Mouse (Mus musculus): ENCODE data around the gene 4930451I11Rik.

Gene 4930451I11Rik

DNA sequence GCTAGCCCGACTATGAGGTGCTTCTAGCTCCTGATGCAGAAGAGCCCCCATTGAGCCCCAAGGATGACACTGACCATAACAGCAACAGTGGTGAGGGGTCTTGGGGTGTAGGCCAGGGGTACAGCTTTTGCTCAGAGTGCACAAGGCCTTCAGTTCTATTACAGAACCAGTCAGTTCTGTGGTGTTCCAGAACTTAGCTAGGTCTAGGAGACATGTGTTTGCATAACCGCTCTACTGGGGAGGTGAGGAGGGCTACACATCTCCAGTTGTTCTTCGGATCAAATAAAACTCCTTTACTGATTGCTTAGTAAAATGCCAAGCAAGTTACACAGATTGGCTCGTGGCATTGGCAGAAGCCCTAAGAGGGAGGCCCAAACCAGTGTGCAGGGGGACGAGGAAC, at the start of gene 4930451I11Rik:
4930451I11Rik (minus strand) TSS at position 101 of the 400 bp plus-strand sequence.
- in situ Hi-C loops (cut with MseI, MboI), result loop anchor here in 1 of 2 experiments (10.0 to 25.0 kb wide), 2 partner anchors 131 to 273 kb away; partner anchors contain the start of gene Sez6l2

DNA sequence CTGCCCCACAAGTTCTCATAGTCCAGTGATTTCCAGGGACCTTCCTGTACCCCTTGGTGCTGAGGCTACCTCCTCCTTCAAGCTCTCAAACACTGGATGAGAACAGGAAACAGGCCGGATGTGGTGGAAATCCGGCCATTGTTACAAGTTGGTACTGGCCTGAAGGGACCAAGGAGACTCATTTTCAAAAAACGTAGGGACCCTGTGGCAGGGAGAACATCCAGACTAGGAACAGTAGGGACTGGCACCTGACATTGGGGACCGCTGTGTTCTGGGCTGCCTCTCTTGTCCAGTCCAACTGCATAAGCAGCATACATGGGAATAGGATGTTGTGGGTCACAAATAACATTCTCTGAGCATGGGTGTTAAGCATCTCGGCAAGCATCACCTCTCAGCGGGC, 49.6 kb upstream of the 4930451I11Rik start:
- in situ Hi-C loops (cut with MseI, MboI), result no loop called here

DNA sequence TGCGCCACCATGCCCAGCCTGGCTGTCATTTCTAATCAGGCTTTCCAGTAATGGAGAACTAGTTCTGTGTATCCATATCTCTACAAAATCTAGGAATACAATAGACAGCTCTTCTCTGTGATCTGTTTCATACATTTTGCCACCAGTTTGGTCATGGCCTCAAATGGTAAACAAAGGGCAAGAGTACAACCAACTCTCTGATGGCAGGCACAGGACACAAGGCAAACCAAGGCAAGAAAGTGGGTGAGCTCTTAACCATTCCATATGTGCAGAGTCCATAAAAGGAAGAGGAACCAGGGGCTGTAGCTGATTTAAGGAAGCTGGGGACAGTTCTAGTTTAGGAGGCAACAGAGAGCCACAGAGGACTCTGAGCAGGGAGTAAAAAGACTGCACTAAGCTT, 45.8 kb upstream of the 4930451I11Rik start:
- in situ Hi-C loops (cut with MseI, MboI), result no loop called here

DNA sequence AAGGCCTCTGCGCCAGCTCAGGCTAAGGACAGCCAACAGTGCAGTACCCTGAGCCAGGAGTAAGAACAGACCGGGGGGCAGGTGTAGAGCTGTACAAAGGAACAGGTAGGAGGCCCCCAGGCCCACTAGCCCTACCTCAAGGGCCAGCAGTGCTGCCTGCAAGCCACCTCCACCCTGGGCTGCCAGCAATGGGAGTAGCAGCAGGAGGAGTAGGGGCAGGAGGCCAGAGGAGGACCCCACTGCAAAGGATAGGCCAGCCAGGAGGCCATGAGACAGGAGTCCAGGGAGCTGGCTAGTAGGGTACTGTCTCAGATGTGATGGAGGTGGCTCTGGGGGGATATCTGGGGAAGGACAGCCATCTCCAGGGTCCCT, 39.1 kb upstream of the 4930451I11Rik start:
- in situ Hi-C loops (cut with MseI, MboI), result no loop called here

DNA sequence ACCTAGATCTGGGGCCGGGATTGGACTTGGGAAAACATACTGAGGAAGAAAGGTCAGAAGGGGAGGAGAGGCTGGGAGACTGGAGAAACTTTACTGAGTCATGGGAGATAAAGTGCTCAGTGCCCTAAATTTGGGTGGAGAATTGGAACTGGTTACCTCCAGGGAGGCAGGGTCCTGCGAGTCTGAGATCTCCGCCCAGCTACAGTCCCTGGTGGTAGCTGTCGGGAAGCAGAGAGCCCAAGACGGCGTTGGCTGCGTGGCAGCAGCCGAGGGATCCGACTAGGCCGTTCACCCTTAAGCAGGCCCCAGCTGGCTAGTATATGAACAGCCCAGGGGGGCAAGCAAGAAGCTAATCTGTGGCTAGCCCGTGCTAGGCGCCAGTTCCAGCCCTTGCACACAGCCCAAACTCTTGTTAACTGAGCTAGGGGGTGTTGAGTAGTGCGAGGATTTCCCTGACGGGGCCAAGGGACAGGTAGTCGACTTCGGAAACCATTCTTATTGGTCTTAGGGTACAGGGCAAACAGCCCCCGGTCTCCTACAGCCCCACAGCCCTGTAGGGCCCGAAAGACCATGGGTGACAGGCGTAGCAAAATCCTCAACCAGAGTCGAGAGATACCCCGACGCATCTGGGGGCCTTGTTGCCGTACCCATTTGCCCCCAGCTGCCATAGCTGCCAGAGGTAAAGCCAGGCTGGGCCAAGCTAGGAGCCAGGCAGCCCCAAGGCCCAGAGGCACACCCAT, 38.5 kb upstream of the 4930451I11Rik start:
- in situ Hi-C loops (cut with MseI, MboI), result no loop called here

DNA sequence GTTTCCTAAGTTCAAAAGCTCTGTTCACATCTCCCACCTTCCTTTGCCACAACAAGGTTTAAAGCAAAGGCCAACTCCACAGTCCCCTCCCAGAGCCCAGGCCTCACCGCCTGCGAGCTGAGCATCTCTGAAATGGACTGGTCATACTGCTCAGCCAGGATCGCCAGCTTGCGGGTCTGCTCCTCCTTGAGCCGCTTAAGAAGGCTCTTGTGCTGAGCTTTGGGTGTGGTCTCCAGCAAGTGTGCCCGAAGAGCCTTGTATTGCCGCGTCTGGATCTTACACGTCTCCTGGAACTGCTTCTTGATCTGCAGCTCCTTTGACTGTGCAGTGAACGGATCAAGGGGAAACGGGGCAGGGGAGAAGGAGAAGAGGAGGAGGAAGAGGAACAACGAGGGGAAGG, 36.6 kb upstream of the 4930451I11Rik start:
- in situ Hi-C loops (cut with MseI, MboI), result no loop called here

DNA sequence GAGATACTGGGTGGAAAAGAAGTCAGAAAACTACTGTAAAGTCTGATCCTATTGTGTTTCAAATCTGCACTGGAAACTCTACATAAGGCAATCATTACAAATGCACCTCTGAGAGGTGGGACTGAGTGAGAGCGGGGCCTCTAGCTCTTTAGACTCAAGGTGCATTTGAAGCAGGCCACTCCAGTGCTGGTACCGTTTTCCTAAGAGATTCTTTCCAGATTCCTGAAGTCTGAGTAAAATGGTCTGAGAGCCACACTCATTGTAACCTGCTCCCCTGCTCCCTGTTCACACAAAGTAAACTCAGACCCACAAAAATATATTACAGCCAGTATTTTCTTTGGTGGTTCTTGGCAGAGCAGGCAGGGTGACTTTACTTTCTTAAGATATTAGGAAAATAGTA, 36.1 kb upstream of the 4930451I11Rik start:
- in situ Hi-C loops (cut with MseI, MboI), result no loop called here

DNA sequence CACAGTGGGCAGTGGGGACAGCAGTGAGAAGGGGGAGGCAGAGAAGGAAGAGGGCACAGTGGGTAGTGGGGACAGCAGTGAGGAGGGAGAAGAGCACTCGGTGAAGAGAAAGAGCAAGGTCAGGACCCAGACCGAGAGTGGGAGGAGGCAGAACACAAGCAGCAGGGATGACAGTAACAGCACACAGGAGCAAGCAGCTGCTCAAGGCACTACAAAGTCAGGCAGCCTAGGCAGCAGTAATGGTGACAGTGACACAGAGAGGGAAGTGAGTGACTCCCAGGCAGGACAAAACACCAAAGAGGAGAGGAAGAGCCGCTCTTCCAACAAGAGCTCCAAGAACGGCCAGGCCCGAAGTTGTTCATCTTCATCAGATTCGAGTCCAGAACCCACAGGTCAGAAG, 32.4 kb upstream of the 4930451I11Rik start:
- in situ Hi-C loops (cut with MseI, MboI), result no loop called here

DNA sequence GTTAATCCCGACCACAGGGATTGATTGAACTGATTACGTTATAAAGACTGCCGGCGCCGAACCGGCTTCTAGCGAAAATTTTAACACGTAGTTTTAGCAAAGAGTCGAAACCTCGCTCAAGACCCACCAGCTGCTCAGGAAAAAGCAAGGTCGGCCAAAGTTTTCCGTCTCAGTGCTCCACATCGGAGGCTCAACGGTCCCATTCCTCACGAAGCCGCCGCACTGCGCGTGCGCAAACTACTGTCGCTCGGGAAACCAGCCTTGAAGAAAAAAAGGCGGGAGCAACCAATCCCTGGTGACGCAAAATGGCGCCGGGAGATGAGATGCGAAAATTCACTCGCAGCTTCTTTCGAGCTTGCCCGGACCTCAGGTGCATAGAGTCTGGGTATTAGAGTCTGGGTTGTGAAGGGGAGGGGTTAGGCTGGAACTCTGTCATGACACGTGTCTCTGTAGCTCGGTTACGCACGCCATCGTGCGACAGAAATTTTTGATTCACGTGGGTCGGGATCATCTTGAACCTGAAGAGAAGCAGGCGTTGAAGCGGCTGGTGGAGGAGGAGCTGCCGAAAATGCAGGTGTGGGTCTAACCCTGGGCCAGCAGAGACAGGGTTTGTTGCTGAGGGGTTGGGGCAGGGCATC, 30.8 kb upstream of the 4930451I11Rik start, which contains the start of gene Ino80e:
Ino80e (minus strand) TSS at position 231 of the 638 bp plus-strand sequence.
- in situ Hi-C loops (cut with MseI, MboI), result no loop called here

DNA sequence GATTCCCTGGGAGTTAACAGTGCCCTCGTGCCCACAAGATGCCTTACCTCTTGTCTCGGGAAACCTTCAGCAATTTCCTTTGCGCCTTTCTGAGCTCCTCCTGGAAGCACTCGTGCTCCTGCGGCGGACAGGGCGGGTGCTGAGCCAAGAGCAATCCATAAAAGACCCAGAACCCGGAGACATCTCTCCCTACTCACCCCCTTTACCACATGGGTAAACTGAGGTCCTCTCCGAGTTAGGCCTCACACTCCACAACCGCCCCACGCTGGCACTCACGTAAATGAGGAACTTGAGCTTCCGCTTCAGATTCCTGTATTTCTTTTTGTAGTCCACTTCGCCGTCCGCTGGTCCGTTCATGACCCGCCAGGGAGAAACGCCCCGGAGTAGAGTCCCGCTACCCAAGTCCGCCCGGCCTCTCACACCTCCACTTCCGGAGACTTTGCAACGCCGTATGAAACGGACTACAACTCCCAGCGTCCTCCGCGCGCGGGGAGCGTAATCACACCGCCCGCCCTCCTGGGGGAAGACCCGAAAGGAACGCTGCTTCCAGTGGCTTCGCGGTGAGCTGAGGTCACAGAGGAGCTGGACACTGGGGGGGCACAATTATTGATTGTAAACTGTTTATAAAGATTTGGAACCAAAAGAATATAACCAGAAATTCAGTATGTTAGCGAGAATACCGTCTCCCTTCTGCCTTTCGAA, 30.1 kb upstream of the 4930451I11Rik start, which contains the start of gene Hirip3:
Hirip3 (plus strand) TSS at position 544 of the 702 bp plus-strand sequence.
- in situ Hi-C loops (cut with MseI, MboI), result no loop called here

DNA sequence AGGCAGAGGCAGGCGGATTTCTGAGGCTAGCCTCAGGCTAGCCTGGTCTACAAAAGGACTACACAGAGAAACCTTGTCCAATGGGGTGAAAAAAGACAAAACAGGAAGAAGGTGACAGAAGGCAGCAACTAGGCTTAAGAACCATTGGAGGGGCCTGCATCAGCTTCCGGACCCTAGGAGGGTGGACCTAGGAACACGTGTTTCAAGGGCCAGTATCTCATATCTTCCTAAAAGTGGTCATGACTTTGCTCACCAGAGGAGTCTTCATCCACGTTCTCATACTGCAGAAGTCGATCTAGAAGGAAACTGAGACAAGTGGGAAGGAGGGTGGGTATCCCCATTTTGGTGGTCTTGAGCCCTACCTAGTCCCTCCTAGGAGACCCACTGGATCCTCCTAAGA, 29.5 kb upstream of the 4930451I11Rik start:
- in situ Hi-C loops (cut with MseI, MboI), result no loop called here

DNA sequence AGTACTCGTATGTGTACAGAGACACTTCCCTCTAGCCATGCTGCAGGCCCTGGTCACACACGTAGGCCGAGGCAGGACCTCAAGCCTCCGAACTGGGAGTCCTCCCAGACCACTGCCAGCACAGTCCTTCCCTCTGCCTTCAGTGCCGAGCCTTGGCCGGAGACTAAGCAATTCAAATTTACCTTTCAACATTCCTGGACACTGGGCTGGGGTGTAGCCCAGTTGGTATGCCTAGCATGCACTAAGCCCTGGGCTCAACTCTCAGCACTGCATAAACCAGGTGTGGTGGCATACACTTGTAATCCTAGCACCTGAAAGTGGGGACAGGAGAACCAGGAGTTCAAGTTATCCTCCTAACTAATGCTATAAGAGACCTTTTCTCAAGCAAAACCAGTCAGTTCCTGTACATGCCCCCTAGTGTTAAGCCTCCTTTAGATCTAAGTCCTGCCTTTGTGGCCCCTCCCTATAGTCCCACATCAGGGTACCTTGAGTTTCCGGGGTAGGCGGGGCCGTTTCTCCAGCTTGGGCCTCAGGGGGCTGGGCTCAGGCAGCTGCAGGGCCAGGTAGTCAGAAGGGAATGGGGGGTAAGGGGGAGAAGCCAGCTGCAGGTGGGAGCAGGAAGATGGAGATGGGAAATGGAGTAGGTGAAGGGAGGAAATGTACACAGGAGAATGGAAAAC, 25.4 kb upstream of the 4930451I11Rik start:
- in situ Hi-C loops (cut with MseI, MboI), result no loop called here

DNA sequence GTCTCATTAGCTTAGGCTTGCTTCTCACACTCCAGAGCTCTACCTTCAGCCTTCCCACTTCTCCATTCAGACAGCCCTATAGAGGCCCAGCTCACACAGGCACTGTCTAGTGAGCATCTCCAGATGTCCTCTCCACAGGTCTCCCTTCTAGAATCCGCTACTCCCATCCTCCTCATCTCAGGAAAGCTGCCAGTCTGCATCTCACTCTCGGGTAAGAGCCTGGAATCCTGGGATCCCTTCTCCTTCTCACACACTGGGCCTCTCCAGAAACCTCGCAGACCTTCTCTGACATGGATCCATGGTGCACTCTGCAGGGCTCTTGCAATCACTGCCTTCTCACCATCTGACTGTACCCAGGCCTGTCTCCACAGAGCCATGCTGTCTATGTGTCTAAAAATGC, 24.2 kb upstream of the 4930451I11Rik start:
- in situ Hi-C loops (cut with MseI, MboI), result no loop called here

DNA sequence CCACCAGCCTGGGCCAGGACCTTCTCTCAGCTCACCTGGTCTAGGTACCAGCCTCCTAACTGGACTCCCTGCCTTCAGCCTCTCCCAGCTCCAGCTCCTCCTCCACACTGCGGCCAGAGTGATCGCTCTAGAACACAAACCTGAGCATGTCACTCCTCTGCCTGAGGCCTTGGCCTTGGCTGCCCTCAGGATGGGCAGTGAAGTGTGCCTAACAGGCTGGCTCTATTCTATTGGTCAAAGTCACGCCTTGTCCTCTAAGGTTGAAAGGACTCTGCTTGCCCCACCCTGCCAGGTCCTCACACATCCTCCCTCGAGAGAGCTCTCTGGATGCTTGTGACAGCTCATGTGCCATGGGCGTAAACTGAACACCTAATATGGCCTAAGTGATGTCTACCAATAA, 22.0 kb upstream of the 4930451I11Rik start:
- in situ Hi-C loops (cut with MseI, MboI), result no loop called here

DNA sequence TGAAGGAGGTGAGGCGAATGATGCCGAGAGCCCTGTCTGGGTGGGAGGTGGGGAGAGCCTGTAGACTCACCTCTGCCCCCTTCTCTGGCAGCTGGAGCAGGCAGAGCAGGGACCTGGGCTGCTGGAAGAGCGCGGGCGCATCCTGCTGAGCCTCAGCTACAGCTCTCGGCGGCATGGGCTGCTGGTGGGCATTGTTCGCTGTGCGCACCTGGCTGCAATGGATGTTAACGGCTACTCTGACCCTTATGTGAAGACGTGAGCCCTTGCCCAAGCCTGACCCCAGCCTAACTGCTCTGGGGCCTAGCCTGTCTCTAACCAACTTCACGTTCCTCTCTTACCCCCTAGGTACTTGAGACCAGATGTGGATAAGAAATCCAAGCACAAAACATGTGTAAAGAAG, 19.8 kb upstream of the 4930451I11Rik start:
- in situ Hi-C loops (cut with MseI, MboI), result no loop called here

DNA sequence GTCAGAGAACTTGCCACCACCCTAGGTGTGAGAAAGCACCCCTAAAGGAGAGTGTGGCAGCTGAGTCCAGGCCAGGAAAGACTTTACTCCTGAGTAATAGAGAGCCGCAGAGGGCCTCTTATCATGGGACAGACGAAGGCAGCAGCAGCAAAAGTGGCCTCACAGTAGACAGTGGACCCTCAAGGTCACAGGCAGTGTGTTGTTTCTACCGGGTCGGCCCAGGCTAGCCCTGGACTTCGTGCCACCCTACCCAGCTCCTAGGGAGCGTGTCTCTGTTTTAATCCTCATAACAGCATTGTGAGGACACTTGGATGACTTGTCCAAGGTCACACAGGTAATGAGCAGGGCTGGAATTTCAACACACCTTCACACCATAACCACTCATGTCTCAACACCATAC, 18.7 kb upstream of the 4930451I11Rik start:
- in situ Hi-C loops (cut with MseI, MboI), result no loop called here

DNA sequence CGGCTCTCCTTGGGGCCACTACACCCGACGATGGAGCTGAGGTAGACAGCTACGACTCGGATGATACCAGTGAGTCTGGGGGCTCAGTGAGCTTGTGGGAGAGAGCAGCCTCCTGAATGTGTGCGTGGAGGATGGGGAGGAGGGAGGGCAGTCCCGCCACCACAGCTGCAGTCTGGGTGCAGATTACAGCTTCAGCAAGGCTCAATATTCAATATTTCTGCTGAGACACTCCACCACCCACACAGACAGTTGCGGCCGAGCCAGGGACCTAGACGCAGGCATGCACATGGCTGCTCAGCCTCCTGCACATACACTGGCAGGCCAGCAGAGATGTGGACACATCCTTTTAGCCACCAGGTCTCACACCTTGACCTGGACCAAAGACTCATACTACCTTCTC, 17.4 kb upstream of the 4930451I11Rik start:
- in situ Hi-C loops (cut with MseI, MboI), result loop anchor here in 1 of 2 experiments (25.0 kb wide), 1 partner anchor 114 kb away; the partner anchor contains the start of gene Sez6l2

DNA sequence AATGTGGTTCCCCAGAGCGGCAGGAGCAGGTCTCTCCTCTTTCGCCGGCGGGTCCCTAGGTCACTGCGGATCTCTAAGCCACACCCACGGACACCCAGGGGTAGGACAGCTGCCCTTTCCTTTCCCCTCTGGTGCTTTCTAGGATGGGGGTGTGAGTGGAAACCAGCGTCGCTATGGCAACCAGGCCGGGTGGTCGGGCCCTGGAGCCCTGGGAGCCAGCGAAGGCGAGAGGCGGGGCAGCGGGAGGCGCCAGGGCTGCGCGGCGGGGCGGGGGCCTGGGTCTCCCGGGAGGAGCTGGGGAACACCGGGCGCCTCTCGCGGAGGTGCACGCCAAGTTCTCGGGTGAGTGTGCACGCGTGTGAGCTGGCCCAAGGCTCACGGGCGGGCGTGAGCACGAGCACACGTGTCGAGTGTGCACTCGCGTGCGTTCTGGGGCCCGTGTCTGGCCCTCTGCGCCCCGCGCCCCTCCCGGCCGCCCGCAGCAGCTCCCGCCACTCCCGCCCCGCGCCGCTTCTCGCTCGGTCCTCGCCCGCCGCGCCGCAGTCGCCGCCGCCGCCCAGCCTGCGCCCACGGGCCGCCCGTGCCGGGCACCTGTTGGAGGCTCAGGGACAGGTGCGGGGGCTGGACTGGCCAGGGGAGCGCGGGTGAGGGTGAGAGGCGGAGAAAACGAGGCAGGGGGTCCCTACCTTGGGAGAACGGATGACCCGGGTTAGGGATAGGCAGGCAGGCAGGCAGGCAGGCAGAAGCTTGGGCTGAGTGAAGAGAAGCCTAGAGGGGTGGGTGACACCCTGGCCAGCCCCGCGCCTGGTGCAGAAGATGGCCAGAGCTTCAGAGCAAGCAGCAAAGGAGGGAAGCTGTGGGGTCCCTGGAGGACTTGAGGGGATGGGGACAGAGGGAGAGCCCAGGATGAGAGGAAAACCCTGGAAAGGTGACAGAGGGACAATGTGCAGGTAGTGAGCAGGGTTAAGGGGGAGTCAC, 16.3 kb upstream of the 4930451I11Rik start:
- in situ Hi-C loops (cut with MseI, MboI), result loop anchor here in 1 of 2 experiments (25.0 kb wide), 1 partner anchor 115 kb away; the partner anchor contains the start of gene Sez6l2

DNA sequence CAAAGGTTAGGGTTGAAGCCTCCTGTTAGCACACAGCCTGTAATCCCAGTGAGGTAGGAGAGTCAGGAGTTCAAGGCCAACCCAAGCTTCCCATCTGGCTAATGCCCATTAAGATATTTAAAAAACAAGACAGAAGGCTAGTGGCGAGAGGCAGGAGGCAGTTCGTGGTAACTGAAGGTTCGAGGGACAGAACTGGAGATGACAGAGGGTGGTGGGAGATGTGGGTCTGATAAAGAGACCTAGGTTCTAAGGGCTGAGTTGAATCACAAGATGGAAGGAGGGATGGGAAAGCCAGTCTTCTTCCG, 15.6 kb upstream of the 4930451I11Rik start, which contains the start of gene Doc2a:
Doc2a (plus strand) TSS at position 301 of the 305 bp plus-strand sequence.
- in situ Hi-C loops (cut with MseI, MboI), result loop anchor here in 1 of 2 experiments (25.0 kb wide), 1 partner anchor 115 kb away; the partner anchor contains the start of gene Sez6l2

DNA sequence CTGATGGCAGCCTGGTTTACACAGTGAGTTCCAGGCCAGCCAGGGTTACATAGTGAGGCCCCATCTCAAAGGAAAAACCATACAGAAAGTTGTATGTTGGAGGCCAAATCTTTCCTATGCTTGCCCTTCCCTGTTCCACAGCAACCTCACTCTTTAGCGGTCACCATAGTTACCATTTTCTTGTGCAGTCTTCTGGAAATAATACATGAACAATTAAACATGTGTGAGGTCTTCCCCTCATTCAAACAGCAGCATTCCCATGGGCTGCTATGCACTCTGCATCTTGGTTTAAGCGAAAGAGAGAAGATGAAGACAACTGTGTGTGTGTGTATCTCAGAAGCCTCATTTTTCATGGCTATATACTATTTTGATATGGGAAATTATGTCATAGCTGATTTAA, 14.1 kb upstream of the 4930451I11Rik start:
- in situ Hi-C loops (cut with MseI, MboI), result loop anchor here in 1 of 2 experiments (25.0 kb wide), 1 partner anchor 117 kb away; the partner anchor contains the start of gene Sez6l2
